Mouse (Mus musculus) layer of hippocampus, postnatal 10 days (tissue): ENCODE data around the gene Gm26920. TPM values are rescaled to one million over a fixed set of nuclear protein-coding genes. Genes with fewer than 3 reads are reported as not detected.

ENCODE experiments used
- DNase-seq, 2 experiments: peaks; one replicate each; pipeline ENCODE4 v3.0.0; 2021; ENCODE audit warnings: low spot score in 2 of 2
- total RNA-seq, 2 experiments: library from RNA; stranded (reverse); gene quantifications; 2 replicates each; pipeline ENCODE4 v1.2.3; 2021

Gene Gm26920
- total RNA-seq, 2 experiments from 2014 or later = 2.2 TPM; not detected in 1

- no peak for DNase-seq
Observed at GRCm38 (mm10) chr7:30060341-30060740, 29.9 kb downstream of the Gm26920 start.

- no peak for DNase-seq
Observed at GRCm38 (mm10) chr7:30053591-30053990, 36.6 kb downstream of the Gm26920 start.

- DNase-seq = peak; percentile 86 to 90
Observed at GRCm38 (mm10) chr7:30050882-30051548, 39.2 kb downstream of the Gm26920 start, which contains the start of gene Zfp14. Gene Zfp14 (minus strand): TSS chr7:30051380.

GRCm38 (mm10) chr7:30048126-30048525 is 42.1 kb downstream of the Gm26920 start:
- DNase-seq = no peak

- no peak for DNase-seq
Observed at GRCm38 (mm10) chr7:30044354-30044753, 45.9 kb downstream of the Gm26920 start.

GRCm38 (mm10) chr7:30034331-30034730 is 55.9 kb downstream of the Gm26920 start:
- DNase-seq = no peak

- no peak for DNase-seq
Observed at GRCm38 (mm10) chr7:30031379-30031778, 58.8 kb downstream of the Gm26920 start.

GRCm38 (mm10) chr7:30030677-30031076 is 59.5 kb downstream of the Gm26920 start:
- DNase-seq = no peak

GRCm38 (mm10) chr7:30028572-30028971 is 61.6 kb downstream of the Gm26920 start:
- no peak for DNase-seq

- DNase-seq = no peak
Observed at GRCm38 (mm10) chr7:30027331-30027730, 62.9 kb downstream of the Gm26920 start.

GRCm38 (mm10) chr7:30025358-30025757 is 64.9 kb downstream of the Gm26920 start:
- DNase-seq = no peak

- DNase-seq = no peak
Observed at GRCm38 (mm10) chr7:30023800-30024199, 66.4 kb downstream of the Gm26920 start.

- no peak for DNase-seq
Observed at GRCm38 (mm10) chr7:30023324-30023723, 66.9 kb downstream of the Gm26920 start.

GRCm38 (mm10) chr7:30019543-30019942 is 70.7 kb downstream of the Gm26920 start:
- no peak for DNase-seq

- DNase-seq = no peak
Observed at GRCm38 (mm10) chr7:30017226-30017625, 73.0 kb downstream of the Gm26920 start.

GRCm38 (mm10) chr7:30012956-30013363 is 77.2 kb downstream of the Gm26920 start:
- peak; percentile 60 to 75 for DNase-seq

GRCm38 (mm10) chr7:30010551-30011195 is 79.5 kb downstream of the Gm26920 start:
- no peak for DNase-seq

GRCm38 (mm10) chr7:30009321-30010085 is 80.7 kb downstream of the Gm26920 start:
- peak; percentile 38 to 54 for DNase-seq

- no peak for DNase-seq
Observed at GRCm38 (mm10) chr7:30008020-30008690, 82.1 kb downstream of the Gm26920 start.

GRCm38 (mm10) chr7:30007601-30008000 is 82.6 kb downstream of the Gm26920 start:
- no peak for DNase-seq
